Mouse (Mus musculus): ENCODE measurements around the gene Igsf8. TPM values are rescaled to one million over a fixed set of nuclear protein-coding genes. Genes with fewer than 3 reads are reported as not detected.

Igsf8 gene
- total and polyA plus RNA-seq, 3 experiments: 13.1 to 71.4 (median 33.3) TPM

DNA sequence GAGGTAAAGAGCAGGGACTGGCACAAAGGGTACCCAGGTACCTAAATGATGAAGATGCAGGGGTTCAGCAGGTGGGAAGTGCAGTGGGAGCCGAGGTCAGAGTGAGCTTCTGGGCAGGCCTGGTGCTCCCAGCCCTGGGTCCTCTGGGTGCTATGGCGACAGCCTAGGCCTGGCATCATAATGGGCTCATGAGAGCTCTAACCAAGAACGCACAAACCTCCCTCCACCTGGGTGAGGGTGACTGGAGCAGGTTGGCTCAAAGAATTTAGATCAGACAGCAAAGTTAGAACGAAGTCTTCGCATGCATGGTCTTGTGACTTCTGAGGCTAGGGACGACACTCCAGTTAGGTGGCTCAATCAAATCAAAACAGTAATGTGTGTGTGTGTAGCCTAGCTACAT lies 3.1 kb upstream of the Igsf8 start, which contains the start of gene Atp1a4:
Atp1a4 (minus strand) TSS at position 101 of the 400 bp plus-strand sequence.
- H3K9me3 ChIP-seq (replicated peaks): no peaks in the 10 kb centered on the region
- DNase-seq (ENCODE audit: low spot score) (no peak), ATAC-seq (ENCODE audit: extremely low read depth, insufficient number of reproducible peaks, low FRiP score, poor library complexity, severe bottlenecking) (no peak)
- H3K27me3 ChIP-seq (ENCODE audit: insufficient read depth, low read length): no peaks in the 10 kb centered on the region
- H3K36me3 ChIP-seq (replicated peaks): no peaks in the 10 kb centered on the region
- no peaks in the 10 kb centered on the region for H3K4me1 ChIP-seq (ENCODE audit: insufficient read depth, low read depth, low read length)
- no peak within 1 kb of the TSS for H3K4me3 ChIP-seq (ENCODE audit: low read depth, low read length)
- TF ChIP-seq POLR2AphosphoS5 (IDR thresholded peaks at IDR 0.05; ENCODE audit: insufficient replicate concordance, low read depth, low read length) (no peak), GATA2 (IDR thresholded peaks at IDR 0.05; ENCODE audit: borderline replicate concordance, low read depth, low read length) (no peak), CTCF (IDR thresholded peaks at IDR 0.05; ENCODE audit: low read depth, low read length) (no peak), GATA1 (IDR thresholded peaks at IDR 0.05; ENCODE audit: borderline replicate concordance, low read length) (no peak), TAL1 (conservative IDR thresholded peaks at IDR 0.05; ENCODE audit: low read depth, low read length) (no peak)

DNA sequence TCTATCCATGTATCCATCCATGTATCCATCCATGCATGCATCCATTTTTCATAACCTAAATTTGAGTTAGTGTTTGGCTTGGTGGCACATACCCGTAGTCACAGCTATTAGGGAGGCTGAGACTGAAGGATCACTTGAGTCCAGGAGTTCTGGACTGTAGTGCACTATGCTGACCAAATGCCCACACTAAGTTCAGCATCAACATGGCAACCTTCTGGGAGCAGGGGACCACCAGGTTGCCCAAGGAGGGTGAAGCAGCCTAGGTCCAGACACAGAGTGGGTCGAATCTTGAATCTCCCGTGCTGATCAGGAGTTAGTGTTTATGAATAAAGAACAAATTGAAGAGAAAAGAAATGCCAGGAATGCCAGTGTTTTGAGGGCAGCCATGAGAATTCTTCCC lies 9.8 kb downstream of the Igsf8 start:
- no peak overlapping the region for H3K4me3 ChIP-seq (ENCODE audit: low read depth, low read length)

DNA sequence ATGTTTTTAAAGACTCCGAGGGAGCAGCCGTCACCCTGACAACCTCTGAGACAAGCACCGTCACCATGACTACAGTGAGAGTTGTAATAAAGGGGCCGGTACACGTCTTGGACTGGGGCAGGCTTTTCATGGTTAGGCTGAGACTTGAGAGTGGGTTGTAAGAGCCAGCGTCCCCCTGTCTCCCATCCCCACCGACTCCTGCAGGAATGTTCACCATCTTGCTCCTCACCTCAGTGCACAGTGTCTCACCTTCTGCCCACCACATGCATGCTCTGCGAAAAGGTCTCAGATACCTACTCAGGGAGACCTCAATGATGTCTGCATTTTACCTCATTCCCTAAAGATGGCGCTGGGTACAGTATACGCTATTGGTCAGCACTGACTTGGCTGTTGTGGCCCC lies 10.3 kb downstream of the Igsf8 start:
- no peaks in the 10 kb centered on the region for H3K36me3 ChIP-seq (replicated peaks)
- no peaks in the 10 kb centered on the region for H3K4me1 ChIP-seq (ENCODE audit: insufficient read depth, low read depth, low read length)
- ATAC-seq (ENCODE audit: extremely low read depth, insufficient number of reproducible peaks, low FRiP score, poor library complexity, severe bottlenecking) (no peak), DNase-seq (ENCODE audit: low spot score) (no peak)
- H3K27me3 ChIP-seq (ENCODE audit: insufficient read depth, low read length): 0 out of 2 replicates have a peak, but pooled peaks cover 4% of the 10 kb centered on the region
- no peak overlapping the region for H3K4me3 ChIP-seq (ENCODE audit: low read depth, low read length)
- H3K9me3 ChIP-seq (replicated peaks): no peaks in the 10 kb centered on the region
- TF ChIP-seq TAL1 (conservative IDR thresholded peaks at IDR 0.05; ENCODE audit: low read depth, low read length) (no peak), CTCF (IDR thresholded peaks at IDR 0.05; ENCODE audit: low read depth, low read length) (no peak), POLR2AphosphoS5 (IDR thresholded peaks at IDR 0.05; ENCODE audit: insufficient replicate concordance, low read depth, low read length) (no peak), GATA1 (IDR thresholded peaks at IDR 0.05; ENCODE audit: borderline replicate concordance, low read length) (no peak)

More for the DNA sequence above, 9.8 kb downstream of the Igsf8 start:
- Histone ChIP-seq H3K36me3 (replicated peaks) (no peaks in the 10 kb centered on the region), H3K9me3 (replicated peaks) (no peaks in the 10 kb centered on the region), H3K27me3 (ENCODE audit: insufficient read depth, low read length) (0 out of 2 replicates have a peak, but pooled peaks cover 4% of the 10 kb centered on the region), H3K4me1 (ENCODE audit: insufficient read depth, low read depth, low read length) (no peaks in the 10 kb centered on the region)
- no peak for DNase-seq (ENCODE audit: low spot score)
- no peak for TF ChIP-seq TAL1 (conservative IDR thresholded peaks at IDR 0.05; ENCODE audit: low read depth, low read length)
- no peak for ATAC-seq (ENCODE audit: extremely low read depth, insufficient number of reproducible peaks, low FRiP score, poor library complexity, severe bottlenecking)

DNA sequence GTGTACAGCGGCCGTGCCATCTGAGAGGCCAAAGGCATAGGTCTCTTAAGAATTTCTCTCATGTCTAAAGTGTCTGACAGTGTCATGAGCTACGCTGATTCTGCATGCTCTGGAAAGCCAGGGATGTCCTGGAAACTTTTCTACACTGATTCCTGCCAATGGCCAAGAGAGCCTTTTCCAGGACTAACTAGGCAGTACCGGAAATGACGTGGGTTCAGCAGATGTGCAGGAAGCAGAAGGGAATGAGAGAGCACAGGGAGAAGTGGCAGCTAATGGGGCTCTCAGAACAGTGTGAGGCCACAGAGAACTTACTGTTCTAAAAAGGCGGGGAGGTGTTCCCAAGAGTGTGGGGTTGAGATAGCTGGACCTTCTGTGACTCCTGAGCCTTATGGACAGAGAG lies 11.9 kb downstream of the Igsf8 start:
- Histone ChIP-seq H3K9me3 (replicated peaks) (no peaks in the 10 kb centered on the region), H3K4me1 (ENCODE audit: insufficient read depth, low read depth, low read length) (no peaks in the 10 kb centered on the region), H3K27me3 (ENCODE audit: insufficient read depth, low read length) (0 out of 2 replicates have a peak, but pooled peaks cover 4% of the 10 kb centered on the region), H3K36me3 (replicated peaks) (no peaks in the 10 kb centered on the region), H3K4me3 (ENCODE audit: low read depth, low read length) (no peak overlapping the region)
- DNase-seq (ENCODE audit: low spot score) (no peak), ATAC-seq (ENCODE audit: extremely low read depth, insufficient number of reproducible peaks, low FRiP score, poor library complexity, severe bottlenecking) (no peak)
- TF ChIP-seq GATA2 (IDR thresholded peaks at IDR 0.05; ENCODE audit: borderline replicate concordance, low read depth, low read length): no peak

DNA sequence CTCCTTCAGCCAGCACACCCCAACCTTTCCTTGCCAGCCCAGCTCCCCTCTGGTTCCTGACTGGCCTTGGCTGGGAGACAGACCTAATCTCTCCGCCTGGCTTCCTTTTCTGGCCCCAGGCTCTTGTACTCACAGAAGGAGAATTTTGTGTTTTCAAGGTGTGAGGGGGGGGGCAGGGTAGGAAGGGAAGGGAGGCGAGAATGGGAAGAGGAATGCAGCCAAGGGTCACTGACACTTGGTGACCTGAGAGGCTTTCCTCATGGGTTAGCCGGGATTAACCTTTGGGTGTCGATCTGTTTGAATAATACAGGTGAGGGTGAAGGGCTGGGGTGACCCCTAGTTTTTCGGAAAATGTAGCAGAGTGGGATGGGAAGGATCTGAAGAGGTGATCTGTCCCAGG lies 12.7 kb downstream of the Igsf8 start:
- no peak for ATAC-seq (ENCODE audit: extremely low read depth, insufficient number of reproducible peaks, low FRiP score, poor library complexity, severe bottlenecking)
- 0 out of 2 replicates have a peak, but pooled peaks cover 4% of the 10 kb centered on the region for H3K27me3 ChIP-seq (ENCODE audit: insufficient read depth, low read length)
- no peak for TF ChIP-seq GATA1 (IDR thresholded peaks at IDR 0.05; ENCODE audit: borderline replicate concordance, low read length)
- TF ChIP-seq CTCF (IDR thresholded peaks at IDR 0.05; ENCODE audit: low read depth, low read length): no peak
- TF ChIP-seq GATA2 (IDR thresholded peaks at IDR 0.05; ENCODE audit: borderline replicate concordance, low read depth, low read length): no peak
- no peak for TF ChIP-seq TAL1 (conservative IDR thresholded peaks at IDR 0.05; ENCODE audit: low read depth, low read length)
- TF ChIP-seq POLR2AphosphoS5 (IDR thresholded peaks at IDR 0.05; ENCODE audit: insufficient replicate concordance, low read depth, low read length): no peak

DNA sequence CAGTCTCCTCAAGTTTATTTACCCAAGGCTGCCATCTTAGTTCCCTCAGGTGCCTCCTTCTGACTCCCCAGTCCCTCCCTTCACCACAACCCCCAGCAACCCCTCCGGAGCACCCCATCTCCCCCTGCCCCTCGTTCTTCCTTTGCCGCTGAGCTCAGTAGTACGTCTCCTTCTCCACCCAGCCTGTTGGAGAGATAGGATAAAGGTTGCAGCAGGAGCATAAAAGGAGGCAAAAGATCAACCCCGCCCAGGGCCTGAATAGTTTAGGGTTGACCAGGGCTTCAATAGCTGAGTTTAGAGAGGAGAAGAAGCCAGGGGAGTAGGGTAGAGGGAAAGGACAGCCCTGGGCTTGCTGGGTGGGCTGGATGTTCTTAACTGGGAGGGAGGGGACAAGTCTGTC lies 13.1 kb downstream of the Igsf8 start:
- DNase-seq (ENCODE audit: low spot score): no peak
- TF ChIP-seq POLR2AphosphoS5 (IDR thresholded peaks at IDR 0.05; ENCODE audit: insufficient replicate concordance, low read depth, low read length): no peak
- TF ChIP-seq TAL1 (conservative IDR thresholded peaks at IDR 0.05; ENCODE audit: low read depth, low read length): no peak
- TF ChIP-seq GATA1 (IDR thresholded peaks at IDR 0.05; ENCODE audit: borderline replicate concordance, low read length): no peak
- no peak for TF ChIP-seq GATA2 (IDR thresholded peaks at IDR 0.05; ENCODE audit: borderline replicate concordance, low read depth, low read length)
- ATAC-seq (ENCODE audit: extremely low read depth, insufficient number of reproducible peaks, low FRiP score, poor library complexity, severe bottlenecking): no peak
- Histone ChIP-seq H3K4me1 (ENCODE audit: insufficient read depth, low read depth, low read length) (no peaks in the 10 kb centered on the region), H3K4me3 (ENCODE audit: low read depth, low read length) (no peak overlapping the region), H3K9me3 (replicated peaks) (no peaks in the 10 kb centered on the region), H3K27me3 (ENCODE audit: insufficient read depth, low read length) (0 out of 2 replicates have a peak, but pooled peaks cover 4% of the 10 kb centered on the region), H3K36me3 (replicated peaks) (no peaks in the 10 kb centered on the region)

More for the DNA sequence above, 12.7 kb downstream of the Igsf8 start:
- H3K4me3 ChIP-seq (ENCODE audit: low read depth, low read length): no peak overlapping the region
- H3K36me3 ChIP-seq (replicated peaks): no peaks in the 10 kb centered on the region
- DNase-seq (ENCODE audit: low spot score): no peak
- H3K4me1 ChIP-seq (ENCODE audit: insufficient read depth, low read depth, low read length): no peaks in the 10 kb centered on the region
- no peaks in the 10 kb centered on the region for H3K9me3 ChIP-seq (replicated peaks)

DNA sequence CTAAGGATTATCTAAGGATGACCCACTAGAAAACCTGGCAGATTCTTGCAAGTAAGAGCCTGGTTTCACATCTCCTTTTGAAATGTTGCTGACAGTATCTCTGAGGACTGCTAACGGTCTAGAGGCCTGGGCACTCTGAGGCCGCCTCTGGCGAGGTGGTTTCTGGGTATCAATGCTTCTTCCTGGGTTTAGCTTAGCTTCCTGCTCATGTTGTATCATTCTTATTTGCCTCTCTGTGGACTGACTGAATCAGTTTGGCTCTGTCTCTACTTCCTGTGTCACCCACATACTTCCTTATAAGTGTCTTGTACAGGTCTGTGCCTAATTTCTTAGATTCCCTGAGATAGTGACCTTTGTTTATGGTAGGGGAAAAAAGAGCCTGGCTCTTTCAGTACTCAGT lies 15.7 kb downstream of the Igsf8 start:
- H3K4me3 ChIP-seq (ENCODE audit: low read depth, low read length): no peak overlapping the region
- H3K27me3 ChIP-seq (ENCODE audit: insufficient read depth, low read length): 0 out of 2 replicates have a peak, but pooled peaks cover 4% of the 10 kb centered on the region
- no peak for TF ChIP-seq GATA1 (IDR thresholded peaks at IDR 0.05; ENCODE audit: borderline replicate concordance, low read length)
- no peak for TF ChIP-seq POLR2AphosphoS5 (IDR thresholded peaks at IDR 0.05; ENCODE audit: insufficient replicate concordance, low read depth, low read length)
- no peak for TF ChIP-seq GATA2 (IDR thresholded peaks at IDR 0.05; ENCODE audit: borderline replicate concordance, low read depth, low read length)
- no peak for TF ChIP-seq TAL1 (conservative IDR thresholded peaks at IDR 0.05; ENCODE audit: low read depth, low read length)
- TF ChIP-seq CTCF (IDR thresholded peaks at IDR 0.05; ENCODE audit: low read depth, low read length): no peak
- no peaks in the 10 kb centered on the region for H3K4me1 ChIP-seq (ENCODE audit: insufficient read depth, low read depth, low read length)
- no peak for DNase-seq (ENCODE audit: low spot score)
- ATAC-seq (ENCODE audit: extremely low read depth, insufficient number of reproducible peaks, low FRiP score, poor library complexity, severe bottlenecking): peak; percentile 16; the same call in 1 of the 2 replicates
- H3K9me3 ChIP-seq (replicated peaks): no peaks in the 10 kb centered on the region
- no peaks in the 10 kb centered on the region for H3K36me3 ChIP-seq (replicated peaks)

All from G1E (cell line).